Mouse (Mus musculus) brain, embryonic 14.5 days (tissue): Measurements from ENCODE around the gene Zfp568.

Source experiments
- CTCF ChIP-seq: fragments of 200-500 bp; IDR thresholded peaks from 2 replicates; pipeline ENCODE4 v1.5.1; 2012; ENCODE audit warnings: inconsistent platforms, mild to moderate bottlenecking, moderate library complexity, borderline replicate concordance; ENCODE audit not compliant: insufficient read depth, insufficient read length; ENCODE audit errors: extremely low read depth
- POLR2A ChIP-seq: fragments of 200-500 bp; IDR thresholded peaks from 2 replicates; pipeline ENCODE4 v1.6.1; 2012; ENCODE audit warnings: mild to moderate bottlenecking, inconsistent platforms, borderline replicate concordance; ENCODE audit not compliant: poor library complexity, insufficient read depth, insufficient read length, severe bottlenecking; ENCODE audit errors: extremely low read depth

DNA sequence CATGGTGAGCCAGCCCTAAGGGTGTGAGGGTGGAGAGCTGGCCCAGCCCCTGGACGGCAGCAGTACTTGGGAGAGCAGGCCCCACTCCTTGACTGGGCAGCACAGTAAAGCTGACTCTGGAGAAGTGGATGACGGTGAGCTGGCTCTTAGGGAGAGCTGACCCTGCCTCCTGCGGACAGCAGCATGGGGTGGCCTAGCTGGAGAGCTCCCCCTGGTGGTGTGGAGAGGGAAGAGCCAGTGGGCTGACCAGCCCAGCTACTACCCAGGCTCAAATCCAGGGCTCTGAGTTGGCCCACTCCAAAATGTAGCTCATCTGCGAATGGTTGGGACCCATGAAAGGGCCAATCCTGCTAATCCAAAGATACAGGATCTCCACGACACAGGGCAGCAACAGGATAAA is 80.9 kb downstream of the Zfp568 start:
- TF ChIP-seq CTCF (peak; percentile 26; the same call in 1 of the 2 replicates), POLR2A (no peak)
